Mouse (Mus musculus) fat pad, adult 2 months (tissue): ENCODE measurements around the gene Spock3.
A peak's percentile ranks its signal among the peaks of the same experiment; 100 is the strongest.
"Not testable (repeated sequence)": the region's sequence is repeated elsewhere in the genome, so short reads cannot be mapped to it uniquely, and the experiment has no call there.

Experiments used
- DNase-seq: peaks from one replicate; pipeline ENCODE4 v3.0.0-alpha.2; 2011; ENCODE audit warnings: low read depth, low spot score; ENCODE audit errors: extremely low read depth

The Spock3 gene

DNA sequence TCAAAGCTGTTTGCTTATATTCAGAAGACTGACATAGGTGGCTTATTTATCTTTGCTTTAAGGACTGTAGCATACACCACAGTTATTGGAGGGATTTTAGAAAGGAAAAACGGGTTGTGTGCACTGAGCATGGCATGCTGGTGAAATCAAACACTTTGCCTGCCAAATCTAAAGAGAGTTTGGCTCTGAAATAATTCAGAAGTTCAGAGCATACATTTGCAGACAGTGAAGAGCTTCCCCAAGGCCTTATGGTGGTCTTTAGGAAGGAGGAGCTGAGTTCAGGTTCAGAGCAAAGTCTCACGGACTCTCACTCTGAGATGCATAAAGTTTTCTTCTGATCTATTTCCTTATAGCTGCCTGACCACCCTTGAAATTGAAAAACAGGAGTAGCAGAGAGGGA, at the start of gene Spock3:
TSS of gene Spock3 (plus strand) at position 301 of the 400 bp plus-strand sequence.
- no peak for DNase-seq

- DNase-seq: no peak
These were observed 645 bp downstream of the Spock3 start for GRCm38 (mm10) chr8:62951173-62952134.

DNA sequence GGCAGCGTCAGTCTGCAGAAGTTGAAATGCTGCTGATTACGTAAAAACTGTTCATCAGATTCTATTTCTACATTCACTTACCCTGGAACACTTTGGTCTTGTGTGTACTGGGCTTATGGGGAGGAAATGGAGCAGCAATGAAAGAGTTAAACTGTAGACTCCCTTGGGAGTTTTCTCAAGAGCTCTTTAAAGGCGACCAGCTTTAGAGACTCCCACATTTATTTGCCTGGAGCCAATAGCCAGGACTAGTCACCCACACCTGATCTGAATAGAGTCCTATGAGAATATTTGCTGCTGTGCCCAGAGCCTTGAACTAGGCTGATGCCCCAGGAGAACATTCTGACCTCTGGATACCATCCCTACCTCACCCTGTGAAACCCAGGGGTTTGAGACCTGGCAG, 1.7 kb downstream of the Spock3 start:
- DNase-seq: no peak

DNA sequence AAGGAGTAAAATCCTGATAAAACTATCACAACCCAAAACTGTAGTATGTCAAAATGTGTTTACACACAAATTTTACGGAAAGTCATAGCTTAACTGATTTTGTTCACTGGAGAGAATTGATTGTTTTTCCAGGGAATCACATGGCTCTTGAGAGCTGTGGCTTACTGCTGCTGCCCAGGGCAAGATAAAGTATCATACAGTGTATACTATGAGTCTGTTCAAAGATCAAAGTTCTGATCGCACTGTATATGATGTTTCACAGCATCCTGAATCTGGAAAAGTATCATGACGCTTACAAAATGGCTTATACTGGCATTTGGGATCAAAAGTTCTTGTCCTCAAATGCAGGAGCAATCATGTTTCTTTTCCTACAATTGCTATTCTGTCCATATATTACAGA, 11.8 kb downstream of the Spock3 start:
- DNase-seq: no peak

GRCm38 (mm10) chr8:62969802-62970372, 19.1 kb downstream of the Spock3 start:
- DNase-seq: no peak

DNA sequence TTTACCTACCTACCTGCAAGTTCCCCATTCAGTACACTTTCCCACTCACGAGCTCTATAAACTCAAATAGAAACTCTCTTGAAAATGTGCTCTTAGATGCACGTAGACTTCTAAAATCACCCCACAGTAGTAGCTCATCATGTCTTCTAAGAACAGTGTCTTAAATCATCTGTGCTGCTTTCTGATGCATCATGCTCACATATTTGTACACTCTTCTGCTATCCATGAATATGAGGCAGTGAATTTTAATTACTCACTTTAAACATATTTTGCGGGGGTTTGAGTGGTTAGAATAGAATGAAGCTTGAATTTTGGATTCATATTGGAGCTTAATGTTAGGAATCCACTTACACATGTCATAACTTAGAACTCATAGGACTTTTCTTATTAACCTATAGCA, 138.2 kb downstream of the Spock3 start:
- no peak for DNase-seq

GRCm38 (mm10) chr8:63098200-63098599, 147.4 kb downstream of the Spock3 start:
- DNase-seq: no peak

DNA sequence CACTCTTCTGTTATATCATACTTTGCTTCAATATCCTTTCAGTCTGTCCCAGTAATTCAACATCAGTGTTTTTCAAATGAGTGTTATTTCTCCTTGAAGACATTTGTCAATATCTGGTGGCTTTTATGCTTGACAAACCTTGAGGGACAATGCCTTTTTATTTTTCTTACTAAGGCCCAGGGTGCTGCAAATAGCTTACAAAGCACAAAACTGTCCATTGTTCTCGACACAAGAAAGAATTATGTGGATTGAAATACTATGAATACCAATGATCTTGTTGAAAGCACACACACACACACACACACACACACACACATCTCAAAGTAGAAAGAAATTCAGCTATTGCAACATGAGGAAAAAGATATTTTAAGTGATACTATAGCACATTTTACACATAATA, 159.0 kb downstream of the Spock3 start:
- no peak for DNase-seq

DNA sequence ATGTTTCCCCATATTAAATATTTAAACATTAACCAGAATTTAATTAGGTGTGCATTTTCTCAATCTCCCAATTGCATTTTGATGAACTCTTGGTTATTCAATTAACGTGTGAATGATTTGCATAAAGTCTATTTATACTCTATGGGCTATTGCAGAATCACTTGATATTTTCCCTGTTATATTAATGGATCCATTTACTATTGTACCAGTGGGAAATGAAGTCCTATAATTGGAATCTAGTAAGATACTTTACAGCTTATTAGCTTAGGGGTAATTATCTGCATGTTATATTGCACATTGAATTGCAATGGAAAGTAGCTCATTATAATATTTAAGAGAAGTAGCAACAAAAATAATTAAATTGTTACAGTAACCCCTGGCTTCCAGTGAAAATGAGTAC, 162.1 kb downstream of the Spock3 start:
- DNase-seq: no peak

DNA sequence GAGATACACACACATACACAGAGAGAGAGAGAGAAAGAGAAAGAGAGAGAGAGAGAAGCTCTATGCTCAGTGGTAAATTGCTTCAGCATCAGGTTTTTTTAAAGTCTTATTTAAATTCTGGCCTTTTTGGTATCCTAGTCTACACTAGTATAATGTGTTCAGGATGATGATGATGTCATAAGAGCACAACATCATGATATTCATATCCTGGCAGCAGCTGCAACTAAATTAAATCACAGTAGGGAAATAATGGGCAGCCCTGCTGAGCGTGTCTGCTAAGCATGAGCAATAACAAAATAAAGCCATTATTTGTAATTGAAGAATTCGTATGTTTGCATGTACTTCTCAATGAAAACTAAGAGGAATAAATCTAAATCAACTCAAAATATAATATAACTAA, 169.7 kb downstream of the Spock3 start:
- DNase-seq: no peak

DNA sequence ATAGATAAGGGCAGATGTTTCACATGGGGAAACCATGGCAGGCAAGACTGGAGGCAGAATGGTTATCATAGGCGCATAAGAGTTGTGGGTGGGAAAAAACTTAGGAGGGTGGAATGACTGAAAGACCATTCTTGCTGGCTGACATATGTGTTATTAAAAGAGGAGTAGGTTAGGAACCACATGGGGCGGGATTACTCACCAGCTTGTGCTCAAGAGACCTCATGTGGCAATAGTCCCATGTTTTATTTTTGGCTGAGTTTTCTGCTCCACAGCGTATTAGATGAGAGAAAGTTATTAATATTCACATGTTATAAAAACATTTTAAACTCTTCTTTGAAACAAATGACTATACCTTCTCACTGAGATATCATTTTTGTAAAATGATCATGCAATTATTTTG, 184.6 kb downstream of the Spock3 start:
- no peak for DNase-seq

- DNase-seq: not testable (repeated sequence)
These were observed 213.1 kb downstream of the Spock3 start for GRCm38 (mm10) chr8:63163861-63164260.

- no peak for DNase-seq
These were observed 214.5 kb downstream of the Spock3 start for GRCm38 (mm10) chr8:63165326-63165725.

GRCm38 (mm10) chr8:63169956-63170355, 219.1 kb downstream of the Spock3 start:
- no peak for DNase-seq

DNA sequence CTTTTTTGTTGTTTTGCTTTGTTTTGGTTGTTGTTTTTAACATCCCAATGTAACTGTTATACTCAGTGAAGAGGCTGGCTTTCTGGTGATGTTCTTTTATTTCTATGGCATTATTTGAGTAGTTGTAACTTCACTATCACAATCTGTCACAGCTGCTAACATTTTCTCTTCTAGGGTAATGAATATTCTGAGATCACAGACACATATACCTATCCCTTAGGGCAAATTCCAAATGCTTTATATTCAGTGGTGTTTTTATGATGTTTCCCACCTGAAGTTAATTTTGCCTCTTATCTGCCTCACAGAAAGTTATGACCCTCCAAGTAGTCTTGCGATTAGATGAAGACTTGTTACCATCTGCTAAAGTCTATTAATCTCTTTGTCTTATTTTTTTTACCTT, 230.5 kb downstream of the Spock3 start:
- DNase-seq: no peak

DNA sequence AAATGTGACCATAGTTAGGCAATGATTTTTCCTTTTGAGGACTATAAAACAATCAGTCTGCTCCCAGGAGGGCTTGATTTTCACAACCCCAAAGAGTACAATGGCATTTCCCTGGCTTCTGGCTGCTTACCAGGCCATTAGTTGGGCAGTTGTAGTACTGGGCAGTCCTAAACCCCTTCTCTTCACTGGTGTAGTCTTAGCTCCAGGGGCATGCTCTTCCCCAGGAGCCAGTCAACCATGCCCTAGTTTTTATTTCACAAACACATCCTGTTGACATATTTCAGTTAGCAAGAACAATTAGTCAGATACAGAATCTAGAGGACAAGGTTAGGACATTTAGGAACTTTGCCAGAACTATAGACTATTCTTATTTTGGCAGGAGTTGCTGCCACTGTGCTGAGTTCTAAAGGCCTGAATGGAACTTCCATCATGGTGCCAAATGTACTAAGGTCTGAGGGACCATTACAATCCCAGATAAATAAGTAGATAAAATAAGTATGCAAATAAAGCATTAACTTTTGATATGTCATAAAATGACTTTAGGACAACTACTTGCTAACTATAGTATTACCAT, 308.1 kb downstream of the Spock3 start:
- peak; percentile 3 for DNase-seq

DNA sequence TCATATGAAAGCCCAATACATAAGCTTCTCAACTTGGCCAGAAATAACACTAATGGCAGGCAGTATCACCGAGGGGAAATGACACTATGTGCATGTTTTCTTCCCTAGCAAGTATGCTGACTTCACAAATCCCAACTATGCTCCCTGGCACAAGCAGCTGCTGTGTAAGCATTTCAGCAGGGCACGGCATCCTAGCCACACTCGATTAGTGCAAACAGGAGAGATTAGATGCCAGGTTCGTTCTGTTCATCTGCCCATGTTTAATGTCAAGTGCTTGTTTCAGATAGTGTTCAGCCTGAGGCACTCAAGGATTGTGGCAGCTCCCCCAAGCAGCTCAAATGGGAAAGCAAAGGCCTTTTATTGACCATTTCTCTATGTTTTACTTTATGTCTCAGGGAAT, 311.7 kb downstream of the Spock3 start:
- DNase-seq: no peak

DNA sequence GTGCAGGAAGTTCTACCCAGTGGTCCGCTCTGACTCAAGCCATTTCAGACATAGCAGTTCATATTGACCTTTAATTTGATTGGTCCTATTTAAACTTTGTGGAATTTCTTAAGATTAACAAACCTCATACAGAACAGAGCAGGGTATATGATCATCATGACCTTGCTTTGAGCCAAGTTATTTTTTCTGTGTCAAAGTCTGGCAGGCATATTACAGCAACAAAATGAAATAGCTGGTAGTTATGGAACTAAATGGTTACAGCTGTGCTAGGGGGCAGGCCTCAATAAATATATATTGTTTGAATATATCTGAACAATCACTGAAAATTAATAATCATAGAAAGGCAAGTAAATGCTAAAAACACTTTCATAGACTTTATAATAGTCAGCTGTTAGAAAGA, 384.6 kb downstream of the Spock3 start:
- DNase-seq: no peak

GRCm38 (mm10) chr8:63368580-63368979, 417.8 kb downstream of the Spock3 start:
- DNase-seq: no peak

DNA sequence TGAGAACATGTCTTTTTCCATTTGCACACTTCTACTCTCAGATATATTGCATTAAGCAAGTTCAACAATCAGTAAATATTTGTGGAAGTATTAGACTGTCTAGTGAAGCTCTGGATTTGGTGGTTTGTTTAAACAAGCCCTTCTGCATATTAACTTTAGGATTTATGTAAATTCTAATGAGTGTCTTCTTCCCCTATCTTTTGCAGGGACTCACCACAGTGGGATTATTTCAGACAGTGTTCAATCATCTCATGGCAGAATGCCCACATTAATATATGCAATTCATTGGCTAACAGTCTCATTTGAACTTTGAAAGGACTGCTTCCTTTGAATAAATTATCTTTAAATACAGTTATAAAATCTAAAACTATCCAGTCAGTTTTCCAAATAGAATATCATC, 446.9 kb downstream of the Spock3 start:
- DNase-seq: no peak
